Mouse (Mus musculus) erythroblast, adult 5-6 weeks (primary cell): ENCODE data around the gene Reep3. TPM values are rescaled to one million over a fixed set of nuclear protein-coding genes. Genes with fewer than 3 reads are reported as not detected.

ENCODE experiments used
- ATAC-seq: replicated peaks from 2 replicates; pipeline ENCODE4 v1.8.0; 2016; ENCODE audit warnings: moderate number of reproducible peaks, mild to moderate bottlenecking, moderate TSS enrichment, inconsistent platforms; ENCODE audit not compliant: poor library complexity, low FRiP score, severe bottlenecking
- total RNA-seq, 2 experiments: library from RNA; stranded (forward) in 1 of 2; stranded (reverse) in 1 of 2; fragments of 150-400 nt in 1 of 2; fragments of 200-764, 138-1000 nt in 1 of 2; gene quantifications; 2 replicates each; pipeline versions ENCODE4 v1.2.3 to v1.2.4; 2015 to 2017; ENCODE audit warnings: low replicate concordance in 2 of 2

Gene Reep3
- total RNA-seq, 2 experiments from 2014 or later, result 8.1 to 16.5 TPM

- no peak for ATAC-seq
Measured at GRCm38 (mm10) chr10:66995181-66995580, 101.6 kb downstream of the Reep3 start.

- no peak for ATAC-seq
Measured at GRCm38 (mm10) chr10:66994469-66994868, 102.3 kb downstream of the Reep3 start.

- ATAC-seq, result no peak
Measured at GRCm38 (mm10) chr10:66992591-66992990, 104.2 kb downstream of the Reep3 start.

GRCm38 (mm10) chr10:66990506-66990905 is 106.2 kb downstream of the Reep3 start:
- ATAC-seq, result no peak

- ATAC-seq, result no peak
Measured at GRCm38 (mm10) chr10:66983043-66983442, 113.7 kb downstream of the Reep3 start.

- ATAC-seq, result no peak
Measured at GRCm38 (mm10) chr10:66978215-66978614, 118.5 kb downstream of the Reep3 start.

- ATAC-seq, result no peak
Measured at GRCm38 (mm10) chr10:66977093-66977492, 119.7 kb downstream of the Reep3 start.

GRCm38 (mm10) chr10:66975451-66975850 is 121.3 kb downstream of the Reep3 start:
- ATAC-seq, result no peak

GRCm38 (mm10) chr10:66974417-66974816 is 122.3 kb downstream of the Reep3 start:
- ATAC-seq, result no peak

GRCm38 (mm10) chr10:66973866-66974265 is 122.9 kb downstream of the Reep3 start:
- ATAC-seq, result no peak

GRCm38 (mm10) chr10:66973274-66973673 is 123.5 kb downstream of the Reep3 start:
- ATAC-seq, result no peak

- no peak for ATAC-seq
Measured at GRCm38 (mm10) chr10:66970336-66971115, 126.2 kb downstream of the Reep3 start.

GRCm38 (mm10) chr10:66969581-66969980 is 127.2 kb downstream of the Reep3 start:
- no peak for ATAC-seq

- no peak for ATAC-seq
Measured at GRCm38 (mm10) chr10:66969081-66969480, 127.7 kb downstream of the Reep3 start.

GRCm38 (mm10) chr10:66968541-66968940 is 128.2 kb downstream of the Reep3 start:
- ATAC-seq, result no peak

- no peak for ATAC-seq
Measured at GRCm38 (mm10) chr10:66966391-66967109, 130.2 kb downstream of the Reep3 start.

GRCm38 (mm10) chr10:66960136-66960535 is 136.6 kb downstream of the Reep3 start:
- ATAC-seq, result no peak
